Mouse (Mus musculus): ENCODE results near the gene Tmem87b. TPM values are rescaled to one million over a fixed set of nuclear protein-coding genes. Genes with fewer than 3 reads are reported as not detected.

Tmem87b gene
- polyA plus RNA-seq, 1 experiment from 2014 or later: 45.3 TPM

GRCm38 (mm10) chr2:128902843-128903242 lies 84.9 kb downstream of the Tmem87b start:
- no peaks in the 10 kb centered on the region for H3K4me1 ChIP-seq (replicated peaks; ENCODE audit: control insufficient read depth, insufficient read depth, low read length)
- H3K4me2 ChIP-seq (ENCODE audit: low read length): no peak overlapping the region
- peaks cover 3% of the 10 kb centered on the region; the same call in 1 of the 2 replicates for H3K9me3 ChIP-seq (ENCODE audit: control insufficient read depth, low read length)
- H3K27ac ChIP-seq (ENCODE audit: low read length): no peak overlapping the region
- WGBS: 89% methylated on average over 6 of the region's 6 CpGs
- no peak overlapping the region for H3K4me3 ChIP-seq (replicated peaks; ENCODE audit: low read length)
- no peak overlapping the region for H3K9ac ChIP-seq (replicated peaks; ENCODE audit: low read depth, low read length)
- no peaks in the 10 kb centered on the region for H3K36me3 ChIP-seq (ENCODE audit: control insufficient read depth, insufficient read depth)
- no peak for ATAC-seq
- no peaks in the 10 kb centered on the region for H3K27me3 ChIP-seq (replicated peaks; ENCODE audit: control insufficient read depth, insufficient read depth, low read length)

- Histone ChIP-seq H3K9ac (replicated peaks; ENCODE audit: low read depth, low read length) (no peak overlapping the region), H3K4me2 (ENCODE audit: low read length) (no peak overlapping the region), H3K4me3 (replicated peaks; ENCODE audit: low read length) (no peak overlapping the region), H3K27ac (ENCODE audit: low read length) (no peak overlapping the region), H3K27me3 (replicated peaks; ENCODE audit: control insufficient read depth, insufficient read depth, low read length) (no peaks in the 10 kb centered on the region), H3K36me3 (ENCODE audit: control insufficient read depth, insufficient read depth) (no peaks in the 10 kb centered on the region), H3K9me3 (ENCODE audit: control insufficient read depth, low read length) (peaks cover 3% of the 10 kb centered on the region; the same call in 1 of the 2 replicates), H3K4me1 (replicated peaks; ENCODE audit: control insufficient read depth, insufficient read depth, low read length) (no peaks in the 10 kb centered on the region)
- no peak for ATAC-seq
- WGBS: 91% methylated on average over 3 of the region's 3 CpGs
Measured at GRCm38 (mm10) chr2:128903661-128904060, 85.7 kb downstream of the Tmem87b start.

Other genes with a start within 250 kb of the Tmem87b start
- gene Spdye4c, start 226.9 kb upstream of the Tmem87b start, polyA plus RNA-seq (2015; fragmentation: Nextera tagmentation; extraction: Ambion mirVana): not detected in 2 replicates
- 59.5 and 62.2 TPM in 2 replicates for gene Anapc1, start 130.7 kb upstream of the Tmem87b start, polyA plus RNA-seq (2015; fragmentation: Nextera tagmentation; extraction: Ambion mirVana)
- 0.73 and 1.2 TPM in 2 replicates for gene Mertk, start 119.2 kb upstream of the Tmem87b start, polyA plus RNA-seq (2015; fragmentation: Nextera tagmentation; extraction: Ambion mirVana)
- 1.7 and 2.4 TPM in 2 replicates for gene Fbln7, start 44.9 kb downstream of the Tmem87b start, polyA plus RNA-seq (2015; fragmentation: Nextera tagmentation; extraction: Ambion mirVana)
- 9.6 and 13.0 TPM in 2 replicates for gene Zc3h8, start 126.0 kb downstream of the Tmem87b start, polyA plus RNA-seq (2015; fragmentation: Nextera tagmentation; extraction: Ambion mirVana)
- gene Zc3h6, start 149.3 kb downstream of the Tmem87b start, polyA plus RNA-seq (2015; fragmentation: Nextera tagmentation; extraction: Ambion mirVana): 4.6 and 5.0 TPM in 2 replicates
- gene Gm10762, start 149.6 kb downstream of the Tmem87b start, polyA plus RNA-seq (2015; fragmentation: Nextera tagmentation; extraction: Ambion mirVana): 16.2 and 19.5 TPM in 2 replicates
- 0.12 and 0.34 TPM in 2 replicates for gene Vinac1, start 230.1 kb downstream of the Tmem87b start, polyA plus RNA-seq (2015; fragmentation: Nextera tagmentation; extraction: Ambion mirVana)
- 33.5 and 35.9 TPM in 2 replicates for gene Ttl, start 247.8 kb downstream of the Tmem87b start, polyA plus RNA-seq (2015; fragmentation: Nextera tagmentation; extraction: Ambion mirVana)

Data from forebrain, embryonic 16.5 days (tissue).